Mouse (Mus musculus): ENCODE data around the gene Meis3.

Meis3 gene

GRCm38 (mm10) chr7:16174597-16175541, at the start of gene Meis3:
Gene Meis3, plus strand, starts transcription at chr7:16175090.
- DNase-seq = peak; percentile 65 to 76

GRCm38 (mm10) chr7:16125829-16126228, 49.1 kb upstream of the Meis3 start:
- DNase-seq = no peak

GRCm38 (mm10) chr7:16128344-16128743, 46.5 kb upstream of the Meis3 start:
- no peak for DNase-seq

GRCm38 (mm10) chr7:16128899-16129298, 46.0 kb upstream of the Meis3 start:
- DNase-seq = no peak

- DNase-seq = peak; percentile 48 to 69
Measured at GRCm38 (mm10) chr7:16129421-16129845, 45.5 kb upstream of the Meis3 start, which contains the start of gene Slc8a2. Gene Slc8a2, plus strand, starts transcription at chr7:16129826.

GRCm38 (mm10) chr7:16129846-16130691, 44.8 kb upstream of the Meis3 start:
- DNase-seq = no peak

GRCm38 (mm10) chr7:16130956-16131634, 43.8 kb upstream of the Meis3 start:
- DNase-seq = no peak

- no peak for DNase-seq
Measured at GRCm38 (mm10) chr7:16132161-16132581, 42.7 kb upstream of the Meis3 start.

GRCm38 (mm10) chr7:16132926-16133325, 42.0 kb upstream of the Meis3 start:
- no peak for DNase-seq

GRCm38 (mm10) chr7:16133691-16134090, 41.2 kb upstream of the Meis3 start:
- no peak for DNase-seq

- no peak for DNase-seq
Measured at GRCm38 (mm10) chr7:16134951-16135392, 39.9 kb upstream of the Meis3 start.

- DNase-seq = no peak
Measured at GRCm38 (mm10) chr7:16146489-16147410, 28.1 kb upstream of the Meis3 start.

GRCm38 (mm10) chr7:16147643-16148042, 27.2 kb upstream of the Meis3 start:
- DNase-seq = peak; percentile 36 to 43

GRCm38 (mm10) chr7:16149241-16149640, 25.6 kb upstream of the Meis3 start:
- DNase-seq = no peak

- no peak for DNase-seq
Measured at GRCm38 (mm10) chr7:16150191-16151145, 24.4 kb upstream of the Meis3 start.

- DNase-seq = peak; percentile 31 to 36
Measured at GRCm38 (mm10) chr7:16153522-16153921, 21.4 kb upstream of the Meis3 start.

- DNase-seq = no peak
Measured at GRCm38 (mm10) chr7:16155132-16155872, 19.6 kb upstream of the Meis3 start.

- no peak for DNase-seq
Measured at GRCm38 (mm10) chr7:16156105-16156714, 18.7 kb upstream of the Meis3 start.

GRCm38 (mm10) chr7:16158735-16159134, 16.2 kb upstream of the Meis3 start:
- no peak for DNase-seq
